Mouse (Mus musculus) embryonic fibroblast, embryonic 13.5 days (primary cell): ENCODE results near the gene Heg1.

ENCODE experiments used
- CTCF ChIP-seq: IDR thresholded peaks from 2 replicates; pipeline ENCODE4 v1.5.1; 2011; ENCODE audit warnings: mild to moderate bottlenecking, control low read depth, low read length, moderate library complexity, borderline replicate concordance; ENCODE audit not compliant: insufficient read depth
- POLR2A ChIP-seq: IDR thresholded peaks from 2 replicates; pipeline ENCODE4 v1.6.1; 2011; ENCODE audit warnings: low read depth, mild to moderate bottlenecking, control low read depth, low read length, moderate library complexity

- TF ChIP-seq CTCF, result no peak
- TF ChIP-seq POLR2A, result no peak
Measured at GRCm38 (mm10) chr16:33683206-33684161, 686 bp upstream of the Heg1 start.
